Mouse (Mus musculus) heart, embryonic 16.5 days (tissue): ENCODE measurements at regions not wholly inside any gene's neighbourhood (a gene's known extent, or its start where the extent isn't known, plus 50 kb on each side); places are given as distances from the start of the nearest gene placed in this dataset.

Experiments
- ATAC-seq: fragments of 200-750 bp; cut with Nextera tagmentation; replicated peaks from 2 replicates; pipeline ENCODE4 v1.8.0; 2017; ENCODE audit warnings: moderate number of reproducible peaks; ENCODE audit not compliant: insufficient read depth, low FRiP score; ENCODE audit errors: extremely low read depth
- H3K27ac ChIP-seq: fragments of 300-500 bp; sonication (generic); 2 replicates; pipeline ENCODE4 v1.5.1; 2014; ENCODE audit warnings: mild to moderate bottlenecking, low read length, control low read depth, moderate library complexity
- H3K27me3 ChIP-seq: fragments of 300-500 bp; sonication (generic); 2 replicates; pipeline ENCODE4 v1.6.1; 2014; ENCODE audit warnings: low read length, mixed read lengths; ENCODE audit not compliant: control insufficient read depth, insufficient read depth
- H3K36me3 ChIP-seq: fragments of 300-500 bp; sonication (generic); 2 replicates; pipeline ENCODE4 v1.6.1; 2014; ENCODE audit not compliant: control insufficient read depth, insufficient read depth
- H3K4me1 ChIP-seq: fragments of 300-500 bp; sonication (generic); 2 replicates; pipeline ENCODE4 v1.6.1; 2014; ENCODE audit warnings: low read length, mixed read lengths; ENCODE audit not compliant: control insufficient read depth, insufficient read depth
- H3K4me2 ChIP-seq: fragments of 300-500 bp; sonication (generic); 2 replicates; pipeline ENCODE4 v1.6.1; 2014; ENCODE audit warnings: low read depth, mild to moderate bottlenecking, control low read depth, low read length
- H3K4me3 ChIP-seq: fragments of 300-500 bp; sonication (generic); 2 replicates; pipeline ENCODE4 v1.5.1; 2014; ENCODE audit warnings: mild to moderate bottlenecking, control low read depth, low read length
- H3K9ac ChIP-seq: fragments of 300-500 bp; sonication (generic); 2 replicates; pipeline ENCODE4 v1.6.1; 2014; ENCODE audit warnings: low read length, control low read depth
- H3K9me3 ChIP-seq: fragments of 300-500 bp; sonication (generic); replicated peaks from 2 replicates; pipeline ENCODE4 v1.6.1; 2016; ENCODE audit warnings: low read length; ENCODE audit not compliant: control insufficient read depth
- WGBS: fragments of 180-500 bp; shearing (Covaris S2); extraction: QIAGEN DNeasy Blood & Tissue Kit; methylation state at CpG from one replicate; pipeline ENCODE4 v1.1.7; 2014; 5-methylcytosine and 5-hydroxymethylcytosine counted together

DNA sequence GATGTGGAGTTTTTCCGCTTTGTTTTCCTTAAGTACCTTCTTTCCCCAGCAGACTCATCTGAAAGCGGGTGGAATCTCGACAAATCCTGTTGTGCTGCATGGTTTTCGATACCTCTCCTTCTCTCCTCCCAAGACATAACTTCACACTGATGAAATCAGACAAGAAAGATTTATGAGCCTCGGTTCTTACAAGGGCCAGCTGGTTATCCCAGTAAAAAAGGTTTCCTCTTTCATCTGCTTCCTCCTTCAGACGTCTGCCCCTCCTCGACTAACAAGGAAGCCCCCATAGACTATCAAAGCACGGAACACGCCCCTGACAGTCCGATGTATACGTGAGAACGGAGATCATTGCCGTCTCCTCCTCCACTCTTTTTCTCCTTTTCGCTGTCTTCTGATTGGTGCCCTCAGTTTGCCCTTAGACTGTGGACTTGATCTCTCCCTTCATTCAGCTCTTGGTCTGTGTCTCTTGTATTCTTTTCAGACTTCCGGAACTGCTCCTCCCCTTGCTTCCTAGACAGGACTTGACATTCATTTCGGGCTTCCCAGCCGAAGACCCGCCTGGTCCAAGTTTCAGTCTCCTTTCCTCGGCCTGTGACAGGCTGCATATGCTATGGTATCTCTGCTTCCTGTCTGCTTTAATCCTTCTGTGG is 474.4 kb downstream of the Klf5 start:
- Histone ChIP-seq H3K9me3 (no peaks in the 10 kb centered on the region), H3K27me3 (no peaks in the 10 kb centered on the region), H3K4me3 (no peak overlapping the region; the same call in 1 of the 2 replicates), H3K36me3 (no peaks in the 10 kb centered on the region), H3K4me2 (peak overlapping the region; percentile 42), H3K4me1 (0 out of 2 replicates have a peak, but pooled peaks cover 4% of the 10 kb centered on the region), H3K9ac (no peak overlapping the region), H3K27ac (no peak overlapping the region)
- no peak for ATAC-seq
- WGBS, result 47% methylated on average over 19 of the region's 19 CpGs

DNA sequence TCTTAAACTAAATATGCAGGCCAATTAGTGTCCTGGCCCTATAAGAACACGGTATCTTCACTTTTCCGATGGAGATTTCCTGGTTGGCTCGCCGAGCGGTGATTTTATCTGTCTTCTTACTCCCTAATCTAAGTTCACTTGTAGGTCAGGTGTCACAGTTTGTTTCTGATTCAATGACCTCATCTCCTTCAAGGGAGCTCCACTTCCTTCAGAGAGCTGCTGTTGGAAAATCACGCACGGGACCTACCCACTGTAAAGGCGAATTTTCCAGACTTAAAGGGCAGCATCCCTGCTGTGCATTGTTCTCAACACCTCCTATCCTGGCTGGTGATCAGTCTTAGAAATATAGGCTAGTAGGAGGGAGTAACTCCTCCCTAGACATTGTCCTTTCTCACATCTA is 480.0 kb downstream of the Klf5 start:
- Histone ChIP-seq H3K4me3 (no peak overlapping the region), H3K4me1 (0 out of 2 replicates have a peak, but pooled peaks cover 4% of the 10 kb centered on the region), H3K27me3 (no peaks in the 10 kb centered on the region), H3K27ac (no peak overlapping the region), H3K9me3 (no peaks in the 10 kb centered on the region), H3K9ac (no peak overlapping the region), H3K36me3 (no peaks in the 10 kb centered on the region), H3K4me2 (no peak overlapping the region)
- no peak; the same call in 1 of the 2 replicates for ATAC-seq
- 20% methylated on average over 8 of the region's 8 CpGs for WGBS

DNA sequence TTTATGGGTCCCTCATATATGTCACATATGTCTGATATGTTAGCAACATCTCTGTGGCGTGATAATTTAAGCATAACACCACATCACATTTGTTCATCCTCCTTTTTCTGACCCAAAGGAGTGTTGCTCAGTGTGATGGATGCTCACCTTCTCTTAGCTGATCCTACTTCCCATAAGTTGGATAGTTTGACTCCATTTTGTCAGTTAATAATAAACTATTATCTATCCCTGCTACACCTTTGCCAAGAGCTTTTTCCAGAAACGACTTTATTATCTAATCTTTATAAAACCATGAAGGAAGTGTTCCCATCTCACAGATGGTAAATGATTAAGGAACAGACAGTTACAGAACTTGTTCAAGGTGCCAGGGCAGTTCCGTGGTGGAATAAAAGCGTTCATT is 480.5 kb downstream of the Klf5 start:
- WGBS, result 65% methylated on average over 4 of the region's 4 CpGs
- no peak overlapping the region for H3K4me3 ChIP-seq
- no peak overlapping the region for H3K9ac ChIP-seq
- no peaks in the 10 kb centered on the region for H3K27me3 ChIP-seq
- no peaks in the 10 kb centered on the region for H3K9me3 ChIP-seq
- no peak for ATAC-seq
- 0 out of 2 replicates have a peak, but pooled peaks cover 4% of the 10 kb centered on the region for H3K4me1 ChIP-seq
- no peaks in the 10 kb centered on the region for H3K36me3 ChIP-seq
- no peak overlapping the region for H3K4me2 ChIP-seq
- no peak overlapping the region for H3K27ac ChIP-seq

DNA sequence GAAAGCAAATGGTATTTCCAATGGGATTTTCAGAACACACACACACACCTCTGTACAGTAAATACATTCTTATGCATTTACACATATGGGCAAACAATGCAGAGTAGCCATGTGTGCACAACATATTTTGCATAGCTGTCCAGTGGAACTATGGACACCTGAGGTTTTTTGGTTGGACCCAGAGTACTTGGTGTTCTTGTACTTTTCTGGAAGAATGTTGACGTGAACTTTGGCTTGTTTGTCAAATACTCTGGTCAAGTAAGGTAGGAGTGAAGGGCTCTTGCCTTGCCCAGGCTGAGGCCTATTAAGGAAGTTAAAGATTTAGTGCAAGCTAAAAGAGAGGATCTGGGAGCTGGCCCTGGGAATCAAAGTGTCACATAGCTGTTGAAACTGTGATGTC is 485.2 kb downstream of the Klf5 start:
- H3K4me1 ChIP-seq, result no peaks in the 10 kb centered on the region
- no peak overlapping the region for H3K4me2 ChIP-seq
- no peak overlapping the region for H3K4me3 ChIP-seq
- H3K9me3 ChIP-seq, result no peaks in the 10 kb centered on the region
- H3K36me3 ChIP-seq, result no peaks in the 10 kb centered on the region
- WGBS, result 83% methylated on average over 1 of the region's 1 CpGs
- no peak overlapping the region for H3K27ac ChIP-seq
- no peak for ATAC-seq
- H3K27me3 ChIP-seq, result no peaks in the 10 kb centered on the region
- H3K9ac ChIP-seq, result no peak overlapping the region

DNA sequence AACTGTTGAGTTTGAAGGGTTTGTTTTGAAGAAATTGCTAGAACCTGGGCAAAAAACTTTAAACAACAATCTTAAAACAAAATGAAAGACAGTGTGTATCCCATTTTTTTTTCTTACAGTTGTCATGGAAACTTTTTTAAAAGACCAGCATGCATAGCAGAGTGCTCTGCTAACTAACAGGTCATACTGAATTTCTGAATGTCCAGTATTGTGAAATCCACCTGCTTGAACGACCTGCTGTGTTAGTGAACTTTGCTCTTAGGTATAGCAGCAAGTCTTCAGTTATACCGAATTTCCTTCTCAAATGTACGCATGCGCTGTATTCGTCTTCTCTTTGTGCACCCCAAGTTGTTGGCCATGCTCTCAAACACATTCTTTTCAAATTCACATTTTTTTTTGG is 486.6 kb downstream of the Klf5 start:
- Histone ChIP-seq H3K4me2 (no peak overlapping the region), H3K4me3 (no peak overlapping the region), H3K4me1 (no peaks in the 10 kb centered on the region), H3K9me3 (no peaks in the 10 kb centered on the region), H3K36me3 (no peaks in the 10 kb centered on the region), H3K9ac (no peak overlapping the region), H3K27ac (no peak overlapping the region), H3K27me3 (no peaks in the 10 kb centered on the region)
- WGBS, result 84% methylated on average over 5 of the region's 5 CpGs
- no peak for ATAC-seq

DNA sequence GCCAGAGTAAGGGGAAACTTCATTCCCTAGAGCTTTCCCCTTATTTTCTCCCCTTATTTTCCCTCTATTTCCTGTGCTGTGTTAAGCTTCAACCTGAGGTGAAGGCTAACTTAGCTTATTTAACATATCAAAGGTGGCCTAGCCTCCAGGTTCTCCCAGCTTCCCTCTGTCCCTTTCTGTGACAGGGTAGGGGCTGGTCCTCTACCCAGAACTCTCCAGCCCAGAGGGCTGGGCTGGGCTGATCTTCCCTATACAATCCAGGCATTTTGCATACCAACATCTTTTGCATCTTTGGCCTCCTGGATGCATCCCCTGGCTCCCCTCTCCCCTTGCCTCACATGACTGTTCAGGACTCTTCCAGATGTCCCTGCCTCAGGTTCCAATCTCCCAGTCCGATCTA is 487.9 kb downstream of the Klf5 start:
- no peak overlapping the region for H3K9ac ChIP-seq
- H3K36me3 ChIP-seq, result no peaks in the 10 kb centered on the region
- no peaks in the 10 kb centered on the region for H3K4me1 ChIP-seq
- no peak overlapping the region for H3K4me3 ChIP-seq
- 77% methylated on average over 1 of the region's 1 CpGs for WGBS
- ATAC-seq, result no peak
- no peaks in the 10 kb centered on the region for H3K9me3 ChIP-seq
- no peak overlapping the region for H3K27ac ChIP-seq
- H3K27me3 ChIP-seq, result no peaks in the 10 kb centered on the region
- H3K4me2 ChIP-seq, result no peak overlapping the region

DNA sequence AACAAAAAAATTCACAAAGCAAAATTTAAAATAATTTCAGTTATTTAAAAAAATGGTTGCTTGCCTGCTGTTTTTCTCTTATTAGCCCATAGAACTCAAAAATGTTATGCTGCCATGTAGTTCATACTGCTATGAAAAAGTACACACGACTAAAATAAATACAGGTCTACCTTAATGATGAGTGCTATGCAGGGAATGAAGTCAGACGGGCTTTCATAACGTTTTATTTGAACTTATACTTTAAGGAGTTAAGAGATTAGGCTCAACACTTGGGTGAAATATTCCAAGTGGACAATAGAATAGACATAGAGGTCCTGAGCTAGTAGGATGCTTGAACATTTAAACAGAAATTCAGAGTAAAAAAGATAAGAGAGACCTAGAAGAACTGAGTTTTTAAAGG is 489.7 kb downstream of the Klf5 start:
- H3K4me1 ChIP-seq, result no peaks in the 10 kb centered on the region
- no peaks in the 10 kb centered on the region for H3K36me3 ChIP-seq
- ATAC-seq, result no peak
- no peak overlapping the region for H3K4me2 ChIP-seq
- no peaks in the 10 kb centered on the region for H3K9me3 ChIP-seq
- 71% methylated on average over 3 of the region's 3 CpGs for WGBS
- H3K9ac ChIP-seq, result no peak overlapping the region
- H3K4me3 ChIP-seq, result no peak overlapping the region
- no peak overlapping the region for H3K27ac ChIP-seq
- no peaks in the 10 kb centered on the region for H3K27me3 ChIP-seq

DNA sequence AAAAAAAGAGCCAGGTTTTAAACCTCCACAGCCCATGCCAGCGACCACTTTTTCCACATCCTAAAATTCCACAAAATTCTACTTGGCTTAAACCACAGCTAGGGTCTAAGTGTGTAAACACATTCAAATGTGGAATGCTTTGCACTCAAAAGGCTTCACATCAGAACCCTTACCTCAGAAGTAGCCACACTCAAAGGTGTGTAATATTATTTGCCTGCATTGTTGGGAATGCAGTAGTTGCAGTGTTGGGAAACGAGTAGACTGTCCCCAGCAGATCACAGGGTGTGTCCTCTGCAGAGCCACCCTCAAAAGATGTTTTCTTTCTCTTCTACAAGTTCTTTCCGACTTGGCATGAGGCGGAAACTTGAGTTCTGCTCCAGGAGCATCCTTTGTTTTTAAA is 488.2 kb downstream of the Klf12 start:
- Histone ChIP-seq H3K4me2 (no peak overlapping the region), H3K27ac (no peak overlapping the region)

DNA sequence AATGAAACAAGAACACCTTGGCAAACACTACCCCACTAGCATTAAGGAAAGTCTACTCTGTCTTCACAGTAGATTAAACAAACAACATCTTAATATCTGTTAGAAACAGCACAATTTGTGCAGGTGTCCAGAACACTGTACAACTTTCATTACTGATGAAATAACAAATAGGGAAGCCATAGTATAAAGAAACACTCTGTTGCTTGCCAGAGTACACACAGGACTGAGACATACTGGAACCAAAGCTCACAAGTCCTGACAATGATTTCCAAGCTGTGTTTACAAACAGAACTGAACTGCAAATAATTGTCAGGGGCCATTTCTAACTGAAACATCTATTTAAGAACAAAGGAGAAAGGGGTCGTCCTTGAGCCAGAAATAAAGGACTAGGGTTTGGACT is 478.4 kb downstream of the Klf12 start:
- Histone ChIP-seq H3K9me3 (no peaks in the 10 kb centered on the region), H3K36me3 (no peaks in the 10 kb centered on the region), H3K9ac (no peak overlapping the region), H3K27ac (no peak overlapping the region), H3K4me2 (no peak overlapping the region), H3K4me1 (no peaks in the 10 kb centered on the region), H3K4me3 (no peak overlapping the region), H3K27me3 (no peaks in the 10 kb centered on the region)
- ATAC-seq, result no peak
- WGBS, result 66% methylated on average over 1 of the region's 1 CpGs

More for the DNA sequence above, 488.2 kb downstream of the Klf12 start:
- H3K27me3 ChIP-seq, result no peaks in the 10 kb centered on the region
- H3K4me1 ChIP-seq, result no peaks in the 10 kb centered on the region
- no peak for ATAC-seq
- WGBS, result 65% methylated on average over 4 of the region's 4 CpGs
- H3K4me3 ChIP-seq, result no peak overlapping the region
- no peaks in the 10 kb centered on the region for H3K9me3 ChIP-seq
- H3K36me3 ChIP-seq, result no peaks in the 10 kb centered on the region
- no peak overlapping the region for H3K9ac ChIP-seq
